Mouse (Mus musculus) testis, adult 2 months (tissue): ENCODE data around the gene Otogl.

ENCODE experiments used
- CTCF ChIP-seq: fragments of 200-500 bp; IDR thresholded peaks from 2 replicates; pipeline ENCODE4 v1.5.1; 2012; ENCODE audit warnings: low read depth, mild to moderate bottlenecking, inconsistent platforms, low read length, moderate library complexity; ENCODE audit not compliant: control insufficient read depth, insufficient read depth, insufficient replicate concordance
- POLR2A ChIP-seq: fragments of 200-500 bp; IDR thresholded peaks from 2 replicates; pipeline ENCODE4 v1.6.1; 2012; ENCODE audit warnings: low read depth, mild to moderate bottlenecking, inconsistent platforms, low read length, moderate library complexity; ENCODE audit not compliant: control insufficient read depth

GRCm38 (mm10) chr10:107933527-107933926, 21.6 kb upstream of the Otogl start:
- TF ChIP-seq POLR2A (no peak), CTCF (no peak)
